Comparison of ENCODE assay signal across 16 mouse cellular contexts in the genomic region with DNA sequence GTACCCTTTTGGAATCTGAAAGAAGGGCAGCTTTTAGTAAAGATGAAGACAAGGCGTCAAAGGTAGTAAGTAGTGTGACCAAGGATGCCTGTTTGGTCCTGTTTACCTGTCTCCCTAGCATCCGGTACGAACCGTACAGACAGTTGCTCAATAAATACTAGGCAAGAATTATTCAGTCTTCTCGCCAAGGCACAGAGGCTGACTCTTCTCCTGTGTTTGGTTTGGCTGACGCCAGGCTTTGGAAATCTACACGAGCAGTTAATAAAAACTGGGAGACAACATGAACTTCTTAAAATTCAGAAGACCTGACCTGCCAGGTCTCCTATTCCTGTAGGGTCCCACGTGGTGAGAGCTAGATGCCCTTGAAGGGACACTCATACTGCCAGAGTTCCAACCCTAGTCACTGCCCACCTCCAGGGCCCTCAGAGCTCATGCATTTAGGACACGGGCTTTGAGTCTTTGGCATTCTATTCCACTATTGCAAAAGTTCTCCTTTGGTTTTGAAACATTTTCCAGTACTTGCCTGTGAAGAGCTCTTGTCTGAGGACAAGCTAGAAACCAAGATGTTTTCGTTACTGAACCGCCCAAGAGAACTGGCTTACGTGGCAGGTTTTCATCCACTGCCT. TPM values are rescaled to one million over a fixed set of nuclear protein-coding genes. Genes with fewer than 3 reads are reported as not detected.
"Had no signal": no experiment of that assay in that cellular context is flagged by ENCODE, and none has a peak within 500 bp of the region (broad histone marks: within the 10 kb centered on the region; RNA-seq: fewer than 3 reads in every experiment).

No protein-coding gene starts in this region.

- H3K27ac ChIP-seq: limb, embryonic 12.5 days; liver, embryonic 15.5 days; lung, embryonic 15.5 days; midbrain, embryonic 12.5 days; neural tube, embryonic 13.5 days; stomach, embryonic 15.5 days had no signal

- H3K4me1 ChIP-seq: limb, embryonic 12.5 days; liver, embryonic 15.5 days; lung, embryonic 15.5 days; midbrain, embryonic 12.5 days; neural tube, embryonic 13.5 days; stomach, embryonic 15.5 days had no signal

- H3K9me3 ChIP-seq: limb, embryonic 12.5 days; liver, embryonic 15.5 days; lung, embryonic 15.5 days; midbrain, embryonic 12.5 days; neural tube, embryonic 13.5 days; stomach, embryonic 15.5 days had no signal

- H3K36me3 ChIP-seq: limb, embryonic 12.5 days; liver, embryonic 15.5 days; lung, embryonic 15.5 days; midbrain, embryonic 12.5 days; neural tube, embryonic 13.5 days; stomach, embryonic 15.5 days had no signal

- H3K9ac ChIP-seq: limb, embryonic 12.5 days; liver, embryonic 15.5 days; lung, embryonic 15.5 days; midbrain, embryonic 12.5 days; neural tube, embryonic 13.5 days; stomach, embryonic 15.5 days had no signal

- H3K27me3 ChIP-seq: limb, embryonic 12.5 days; liver, embryonic 15.5 days; lung, embryonic 15.5 days; midbrain, embryonic 12.5 days; neural tube, embryonic 13.5 days; stomach, embryonic 15.5 days had no signal

- H3K4me2 ChIP-seq: limb, embryonic 12.5 days; liver, embryonic 15.5 days; lung, embryonic 15.5 days; midbrain, embryonic 12.5 days; neural tube, embryonic 13.5 days; stomach, embryonic 15.5 days had no signal

- ATAC-seq: intestine, postnatal 0 days; midbrain, embryonic 16.5 days had no signal

- H3K4me3 ChIP-seq: limb, embryonic 12.5 days; liver, embryonic 15.5 days; lung, embryonic 15.5 days; midbrain, embryonic 12.5 days; neural tube, embryonic 13.5 days; stomach, embryonic 15.5 days had no signal

- DNase-seq: kidney, postnatal 14 days; layer of hippocampus, adult 9-11 months; layer of hippocampus, postnatal 36 days; retina, postnatal 1 day; right cerebral cortex, postnatal 4 days; thymus, adult 2 months; thymus, postnatal 36 days had no signal

RNA-seq across cellular contexts. Expression of a gene that starts 34.9 kb away (rescaled TPM):
- total RNA-seq: megakaryocyte-erythroid progenitor cell, adult 5-6 weeks had no signal
